Mouse (Mus musculus) right cerebral cortex, postnatal 25 days (tissue): Measurements from ENCODE around the gene Klhdc8a.
"Not testable (repeated sequence)": the region's sequence is repeated elsewhere in the genome, so short reads cannot be mapped to it uniquely, and the experiment has no call there.

Source experiments
- DNase-seq: peaks from one replicate; pipeline ENCODE4 v3.0.0; 2022

Gene Klhdc8a

DNA sequence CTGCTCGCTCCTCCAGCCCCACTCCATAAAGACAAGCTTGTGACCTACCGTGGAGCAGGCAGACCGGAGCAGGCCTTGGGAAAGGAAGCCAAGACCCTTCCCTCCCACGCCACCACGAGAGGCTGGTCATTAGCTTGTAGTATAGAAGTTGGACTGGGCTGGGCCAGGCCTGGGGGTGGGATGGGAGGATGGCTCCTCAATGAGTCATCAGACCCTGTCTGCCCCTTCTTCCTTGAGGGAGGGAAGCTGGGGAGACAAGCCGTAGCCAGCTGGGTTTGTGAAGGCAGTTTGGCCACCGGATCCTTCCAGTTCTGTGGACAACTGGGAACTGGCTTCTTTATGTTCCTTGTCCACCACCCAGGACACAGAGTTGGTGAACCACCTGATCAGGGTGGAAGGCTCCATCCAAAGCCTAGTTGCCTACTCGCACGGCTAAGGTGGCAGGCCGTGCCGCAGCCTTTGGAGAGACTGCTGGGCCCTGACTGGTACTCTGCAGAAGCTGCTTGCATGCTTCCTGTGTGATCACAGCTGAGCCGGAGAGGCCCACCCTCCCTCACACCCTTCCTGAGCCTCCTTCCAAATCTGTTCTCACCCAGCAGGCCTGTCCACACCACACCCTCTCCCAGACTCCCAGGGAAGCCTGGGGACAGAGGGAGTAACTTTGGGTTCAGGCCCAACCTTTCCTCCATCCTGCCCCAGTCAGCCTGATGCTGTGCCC lies 47.9 kb downstream of the Klhdc8a start:
- no peak for DNase-seq

DNA sequence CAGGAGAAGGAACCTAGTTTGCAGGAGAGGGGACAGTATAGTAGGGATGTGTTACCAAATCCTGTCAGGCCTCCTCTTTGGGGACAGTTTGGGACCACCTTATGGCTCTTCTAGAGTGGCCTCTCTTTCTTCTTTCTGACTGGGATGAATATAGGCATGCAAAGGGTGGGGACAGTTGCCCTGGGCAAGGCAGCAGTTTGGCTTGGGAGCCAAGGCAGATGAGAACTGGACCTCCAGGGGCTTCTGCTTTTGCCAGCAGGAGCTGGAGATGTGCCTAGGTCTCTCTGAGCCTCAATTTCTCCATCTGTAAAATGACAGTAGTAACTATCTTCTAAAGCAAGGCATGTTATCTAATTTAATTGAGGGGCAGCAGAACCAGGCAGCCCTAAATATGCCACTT lies 48.5 kb downstream of the Klhdc8a start:
- DNase-seq = no peak

DNA sequence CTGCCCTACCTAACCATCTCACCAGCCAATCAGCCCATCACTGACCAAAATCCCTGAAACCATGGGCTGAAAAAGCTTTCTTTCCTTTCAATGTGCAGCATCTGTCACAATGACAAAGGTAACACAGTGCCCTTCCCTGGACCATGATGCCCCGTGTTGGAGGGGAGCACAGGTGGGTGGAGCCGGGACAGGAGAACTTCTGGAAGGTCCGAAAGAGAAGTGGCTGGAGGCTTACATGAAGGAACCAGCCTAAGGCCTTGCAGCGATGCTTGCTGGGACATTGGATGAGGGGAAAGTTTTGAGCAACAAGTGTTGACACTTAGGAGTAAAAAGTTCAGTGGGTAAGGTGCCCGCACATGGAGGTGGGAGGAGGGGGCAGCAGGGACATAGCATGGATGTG lies 50.0 kb downstream of the Klhdc8a start:
- DNase-seq = no peak

DNA sequence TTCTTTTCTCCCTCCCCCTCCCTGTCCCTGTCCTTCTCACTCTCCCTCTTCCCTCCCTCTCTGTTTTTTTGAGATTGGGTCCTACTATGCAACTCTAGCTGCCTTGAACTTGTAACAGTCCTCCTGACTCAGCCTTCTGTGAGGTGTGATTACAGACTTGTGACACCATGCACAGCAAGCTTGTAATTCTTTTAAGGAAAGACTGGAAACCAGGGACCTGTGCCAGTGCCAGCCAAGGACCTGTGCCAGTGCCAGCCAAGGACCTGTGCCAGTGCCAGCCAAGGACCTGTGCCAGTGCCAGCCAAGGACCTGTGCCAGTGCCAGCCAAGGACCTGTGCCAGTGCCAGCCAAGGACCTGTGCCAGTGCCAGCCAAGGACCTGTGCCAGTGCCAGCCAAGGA lies 50.6 kb downstream of the Klhdc8a start:
- not testable (repeated sequence) for DNase-seq

DNA sequence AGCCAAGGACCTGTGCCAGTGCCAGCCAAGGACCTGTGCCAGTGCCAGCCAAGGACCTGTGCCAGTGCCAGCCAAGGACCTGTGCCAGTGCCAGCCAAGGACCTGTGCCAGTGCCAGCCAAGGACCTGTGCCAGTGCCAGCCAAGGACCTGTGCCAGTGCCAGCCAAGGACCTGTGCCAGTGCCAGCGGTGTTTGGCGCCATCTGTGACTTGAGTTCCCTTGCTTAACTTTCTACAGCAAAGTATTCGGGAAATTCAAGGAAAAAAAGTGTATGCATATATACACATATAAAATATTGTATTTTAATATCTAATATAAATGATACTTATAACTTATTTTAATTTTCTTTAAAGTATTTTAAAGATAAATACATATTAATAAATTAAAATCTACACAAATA lies 51.2 kb downstream of the Klhdc8a start:
- not testable (repeated sequence) for DNase-seq

DNA sequence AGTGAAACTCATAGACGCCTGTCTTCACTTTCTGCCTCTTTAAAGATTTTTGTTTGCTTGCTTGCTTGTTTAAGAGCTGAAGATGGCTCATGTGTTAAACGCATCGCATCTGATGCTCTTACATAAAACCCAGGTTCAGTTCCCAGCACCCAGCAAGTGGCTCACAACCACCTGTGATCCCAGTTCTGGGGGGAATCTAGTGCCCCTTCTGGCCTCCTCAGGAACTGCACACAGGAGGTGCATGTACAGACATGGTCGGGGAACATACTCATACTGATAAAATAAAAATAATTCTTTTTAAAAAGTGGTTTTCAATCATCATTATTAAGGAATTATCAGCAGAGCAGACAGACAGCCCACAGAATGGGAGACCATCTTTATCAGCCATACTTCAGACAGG lies 52.6 kb downstream of the Klhdc8a start:
- no peak for DNase-seq

DNA sequence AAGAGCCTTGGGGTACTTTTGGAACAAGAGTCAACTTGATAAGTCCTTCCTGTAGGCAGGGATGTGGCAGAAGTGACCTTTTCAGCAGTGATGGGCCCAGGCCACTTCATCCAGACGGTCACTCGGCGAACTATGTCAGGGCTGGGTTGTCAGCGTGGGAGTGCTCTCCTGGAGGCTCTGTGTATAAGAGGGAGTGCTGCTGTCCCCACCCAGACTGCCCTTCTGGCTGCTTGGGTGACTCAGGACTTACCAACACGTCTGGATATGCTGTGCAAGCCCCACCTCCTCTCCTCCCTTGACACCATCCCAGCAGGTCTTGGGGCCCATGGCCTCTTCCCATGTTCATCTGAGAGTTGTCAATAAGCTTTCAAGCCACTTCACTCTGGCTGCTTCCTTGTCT lies 55.0 kb downstream of the Klhdc8a start:
- DNase-seq = no peak

DNA sequence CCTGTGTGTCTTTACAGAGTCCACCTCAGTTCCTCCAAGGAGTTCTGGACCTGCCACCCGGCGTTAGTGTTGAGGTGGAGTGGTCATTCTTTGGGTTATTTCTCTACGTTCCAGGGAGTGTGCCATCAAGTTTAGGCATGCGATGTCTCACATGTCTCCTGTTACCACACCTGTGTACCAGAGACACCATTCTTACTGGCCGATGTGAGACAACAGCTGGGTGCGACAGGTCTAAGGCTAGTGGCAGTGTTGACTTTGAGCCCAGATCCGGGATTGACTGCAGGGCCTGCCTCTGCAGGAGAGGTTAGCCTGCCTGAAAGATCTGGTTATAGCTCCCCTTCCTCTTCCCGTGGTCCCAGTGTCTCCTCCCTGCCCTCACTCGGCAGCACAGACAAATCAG lies 55.8 kb downstream of the Klhdc8a start:
- no peak for DNase-seq

DNA sequence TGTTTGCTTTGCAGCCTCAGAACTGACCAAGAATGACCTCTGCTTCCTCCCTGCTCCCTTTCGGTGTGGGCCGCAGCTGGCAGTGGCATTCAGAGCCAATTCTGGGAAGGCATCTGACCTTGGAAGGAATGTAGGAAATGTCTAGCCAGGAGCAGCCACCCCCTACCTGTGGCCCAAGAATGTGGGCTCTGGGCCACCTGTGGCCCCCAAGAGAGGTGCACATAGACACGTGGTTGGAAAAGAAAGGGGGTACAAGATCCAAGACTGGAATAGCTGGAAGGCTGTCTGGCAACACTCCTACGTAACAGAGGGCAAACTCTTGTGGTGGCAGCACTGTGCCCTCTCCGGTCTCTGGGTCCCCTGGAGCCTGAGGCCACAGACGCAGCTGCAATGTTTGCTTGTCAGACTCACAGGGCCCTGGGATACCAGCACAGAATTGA lies 56.8 kb downstream of the Klhdc8a start:
- no peak for DNase-seq

DNA sequence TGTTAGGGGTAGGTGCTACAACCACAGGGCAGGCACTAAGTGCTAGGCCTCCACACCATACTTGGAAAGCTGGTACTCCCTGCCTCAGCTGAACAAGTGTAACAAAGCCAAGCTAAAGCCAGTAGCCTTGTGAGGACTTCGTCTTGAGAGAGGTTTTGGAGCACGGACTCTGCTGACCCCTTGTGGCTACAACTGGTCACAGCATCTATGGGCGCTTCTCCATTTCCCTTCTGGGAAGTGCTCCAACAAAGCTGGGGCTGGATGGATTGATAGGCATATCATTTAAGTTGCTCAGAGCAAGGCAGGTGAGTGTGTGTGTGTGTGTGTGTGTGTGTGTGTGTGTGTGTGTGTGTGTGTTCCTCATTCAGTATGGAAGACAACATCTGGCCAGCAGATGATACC lies 57.4 kb downstream of the Klhdc8a start:
- peak; percentile 79 for DNase-seq

DNA sequence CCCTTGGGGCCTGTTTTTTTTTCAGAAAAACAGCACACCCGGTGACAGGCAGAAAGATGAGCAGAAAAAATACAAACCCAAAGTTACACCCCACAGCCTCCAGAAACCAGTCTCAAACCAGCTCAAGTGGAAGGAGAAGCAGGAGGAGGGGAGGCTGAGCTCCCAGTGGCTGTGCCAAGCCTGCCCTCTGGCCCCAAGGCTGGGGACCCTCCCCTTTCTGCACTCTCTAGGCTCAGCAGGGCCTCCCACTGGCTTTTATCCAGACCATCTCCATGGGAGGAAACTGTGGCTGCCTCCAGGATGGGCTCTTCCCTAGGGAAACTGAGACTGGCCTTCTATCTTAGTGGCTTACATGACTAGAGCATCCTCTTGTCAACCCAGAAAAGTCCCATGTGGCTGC lies 58.4 kb downstream of the Klhdc8a start:
- DNase-seq = no peak
